Mouse (Mus musculus) liver, embryonic 11.5 days (tissue): ENCODE measurements at regions not wholly inside any gene's neighbourhood (a gene's known extent, or its start where the extent isn't known, plus 50 kb on each side); places are given as distances from the start of the nearest gene placed in this dataset.

Experiments
- ATAC-seq: fragments of 200-750 bp; cut with Nextera tagmentation; replicated peaks from 2 replicates; pipeline ENCODE4 v1.8.0; 2017; ENCODE audit warnings: moderate number of reproducible peaks, mild to moderate bottlenecking, moderate TSS enrichment, moderate library complexity; ENCODE audit not compliant: low FRiP score
- DNase-seq: peaks from one replicate; pipeline ENCODE4 v3.0.0-alpha.2; 2017; ENCODE audit warnings: low spot score
- H3K27ac ChIP-seq: fragments of 300-500 bp; sonication (generic); 2 replicates; pipeline ENCODE4 v1.5.1; 2014; ENCODE audit warnings: mild to moderate bottlenecking, low read depth, low read length, control low read depth
- H3K27me3 ChIP-seq: fragments of 300-500 bp; sonication (generic); replicated peaks from 2 replicates; pipeline ENCODE4 v1.6.1; 2014; ENCODE audit warnings: low read length, mixed read lengths; ENCODE audit not compliant: control insufficient read depth, insufficient read depth
- H3K36me3 ChIP-seq: fragments of 300-500 bp; sonication (generic); 2 replicates; pipeline ENCODE4 v1.6.1; 2014; ENCODE audit warnings: mild to moderate bottlenecking, low read length, moderate library complexity, mixed read lengths; ENCODE audit not compliant: control insufficient read depth, insufficient read depth
- H3K4me1 ChIP-seq: fragments of 300-500 bp; sonication (generic); replicated peaks from 2 replicates; pipeline ENCODE4 v1.6.1; 2014; ENCODE audit warnings: low read length, mixed read lengths; ENCODE audit not compliant: control insufficient read depth, insufficient read depth
- H3K4me2 ChIP-seq: fragments of 300-500 bp; sonication (generic); 2 replicates; pipeline ENCODE4 v1.6.1; 2014; ENCODE audit warnings: mild to moderate bottlenecking, control low read depth, moderate library complexity
- H3K4me3 ChIP-seq: fragments of 300-500 bp; sonication (generic); 2 replicates; pipeline ENCODE4 v1.5.1; 2014; ENCODE audit warnings: low read depth, low read length, control low read depth
- H3K9ac ChIP-seq: fragments of 300-500 bp; sonication (generic); 2 replicates; pipeline ENCODE4 v1.6.1; 2014; ENCODE audit warnings: low read depth, low read length, control low read depth
- H3K9me3 ChIP-seq: fragments of 300-500 bp; sonication (generic); 2 replicates; pipeline ENCODE4 v1.6.1; 2016; ENCODE audit warnings: low read length, inconsistent platforms, mixed read lengths; ENCODE audit not compliant: control insufficient read depth
- WGBS: fragments of 180-500 bp; shearing (Covaris S2); extraction: QIAGEN DNeasy Blood & Tissue Kit; methylation state at CpG from one replicate; pipeline ENCODE4 v1.1.7; 2014; 5-methylcytosine and 5-hydroxymethylcytosine counted together

- Histone ChIP-seq H3K9ac (no peak overlapping the region), H3K4me2 (no peak overlapping the region), H3K4me3 (no peak overlapping the region), H3K9me3 (no peaks in the 10 kb centered on the region), H3K4me1 (no peaks in the 10 kb centered on the region), H3K27ac (no peak overlapping the region), H3K36me3 (no peaks in the 10 kb centered on the region), H3K27me3 (no peaks in the 10 kb centered on the region)
- DNase-seq (no peak), ATAC-seq (no peak)
- WGBS, result 53% methylated on average over 8 of the region's 8 CpGs
Measured at GRCm38 (mm10) chr7:72990559-72991429, 384.5 kb upstream of the Rgma start.

- H3K27me3 ChIP-seq, result no peaks in the 10 kb centered on the region
- 75% methylated on average over 5 of the region's 5 CpGs for WGBS
- H3K9me3 ChIP-seq, result no peaks in the 10 kb centered on the region
- H3K4me3 ChIP-seq, result no peak overlapping the region
- H3K9ac ChIP-seq, result no peak overlapping the region
- no peaks in the 10 kb centered on the region for H3K36me3 ChIP-seq
- H3K4me2 ChIP-seq, result no peak overlapping the region
- ATAC-seq, result no peak
- no peak overlapping the region for H3K27ac ChIP-seq
- DNase-seq, result no peak
- H3K4me1 ChIP-seq, result no peaks in the 10 kb centered on the region
Measured at GRCm38 (mm10) chr7:72998374-72998773, 376.9 kb upstream of the Rgma start.

DNA sequence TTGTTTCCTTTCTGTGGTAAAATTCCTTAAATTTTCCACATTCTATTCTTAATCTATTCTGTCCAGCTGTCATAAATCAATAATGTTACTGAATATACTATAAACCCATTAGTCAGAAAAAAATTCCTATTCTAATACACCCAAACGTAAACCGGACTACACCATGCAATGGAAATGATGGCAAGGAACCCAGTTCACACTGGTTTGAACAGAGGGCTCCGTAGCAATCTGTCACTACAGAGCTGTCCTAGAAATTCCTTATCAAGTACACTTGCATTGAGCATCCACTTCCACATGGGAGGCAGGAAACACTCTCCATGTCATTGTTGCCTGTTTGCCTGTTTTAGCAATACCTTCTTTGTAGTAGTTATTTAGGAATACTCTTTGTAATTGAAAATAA, 356.2 kb upstream of the Rgma start:
- WGBS, result 70% methylated on average over 3 of the region's 3 CpGs
- no peak overlapping the region for H3K9ac ChIP-seq

DNA sequence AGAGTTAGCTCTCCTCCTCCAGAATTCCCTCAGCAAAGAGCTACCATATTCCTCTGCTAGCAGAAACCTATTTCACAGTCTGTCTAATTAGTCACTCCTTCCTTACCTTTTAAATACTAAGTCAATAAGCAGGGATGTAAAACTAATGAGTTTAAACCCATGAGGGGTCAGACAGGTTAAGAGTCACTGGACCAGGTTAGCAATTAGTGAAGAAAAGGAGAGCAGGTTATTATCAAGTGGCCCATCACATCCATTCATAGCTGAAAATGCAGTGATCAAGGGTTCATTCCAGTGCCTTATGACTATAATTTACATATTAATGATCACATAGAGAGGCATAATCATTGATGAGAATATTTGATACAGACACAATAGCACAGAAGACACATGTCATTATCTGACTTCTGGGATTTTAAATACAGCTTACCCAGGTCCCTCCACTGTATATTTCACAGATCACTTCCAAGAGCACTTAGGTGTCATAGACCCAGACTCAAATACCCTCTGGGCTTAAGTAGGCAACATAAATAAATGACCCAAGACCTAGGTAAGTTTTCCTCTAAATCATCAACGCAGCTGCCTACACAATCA, 355.4 kb upstream of the Rgma start:
- no peak overlapping the region for H3K9ac ChIP-seq

More for the DNA sequence above, 356.2 kb upstream of the Rgma start:
- no peak overlapping the region for H3K27ac ChIP-seq
- H3K4me3 ChIP-seq, result no peak overlapping the region
- H3K4me2 ChIP-seq, result no peak overlapping the region
- DNase-seq (no peak), ATAC-seq (no peak)
- H3K4me1 ChIP-seq, result no peaks in the 10 kb centered on the region
- H3K27me3 ChIP-seq, result no peaks in the 10 kb centered on the region
- no peaks in the 10 kb centered on the region for H3K9me3 ChIP-seq
- no peaks in the 10 kb centered on the region for H3K36me3 ChIP-seq

GRCm38 (mm10) chr7:73021786-73022185, 353.5 kb upstream of the Rgma start:
- ATAC-seq (no peak), DNase-seq (no peak)
- H3K27me3 ChIP-seq, result no peaks in the 10 kb centered on the region
- H3K27ac ChIP-seq, result no peak overlapping the region
- H3K9me3 ChIP-seq, result no peaks in the 10 kb centered on the region
- H3K4me2 ChIP-seq, result no peak overlapping the region
- H3K4me1 ChIP-seq, result no peaks in the 10 kb centered on the region
- H3K36me3 ChIP-seq, result no peaks in the 10 kb centered on the region
- WGBS, result 84% methylated on average over 2 of the region's 2 CpGs
- no peak overlapping the region for H3K9ac ChIP-seq
- no peak overlapping the region for H3K4me3 ChIP-seq

More for the DNA sequence above, 355.4 kb upstream of the Rgma start:
- Histone ChIP-seq H3K4me1 (no peaks in the 10 kb centered on the region), H3K4me3 (no peak overlapping the region), H3K27ac (no peak overlapping the region), H3K36me3 (no peaks in the 10 kb centered on the region), H3K4me2 (no peak overlapping the region), H3K27me3 (no peaks in the 10 kb centered on the region), H3K9me3 (no peaks in the 10 kb centered on the region)
- ATAC-seq (no peak), DNase-seq (no peak)
- 61% methylated on average over 1 of the region's 1 CpGs for WGBS

DNA sequence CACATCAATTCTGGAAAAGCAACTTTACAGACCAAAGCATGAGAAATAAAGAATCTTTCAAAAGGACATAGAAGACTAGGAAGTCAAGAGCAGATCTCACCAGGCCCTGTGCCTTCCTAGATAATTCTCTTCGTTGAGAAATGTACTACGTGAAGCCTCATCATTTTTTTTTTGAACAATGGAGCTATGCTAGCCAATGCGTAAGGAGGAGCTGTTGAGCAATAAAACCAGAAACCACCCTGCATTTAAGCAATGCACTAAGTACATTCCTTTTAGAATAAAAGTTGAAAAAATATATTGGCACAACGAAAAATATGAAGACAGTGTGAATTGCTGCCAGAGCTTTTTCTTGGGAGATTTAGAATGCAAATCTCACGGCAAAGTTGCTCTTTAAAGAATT, 349.7 kb upstream of the Rgma start:
- Histone ChIP-seq H3K27ac (no peak overlapping the region), H3K27me3 (no peaks in the 10 kb centered on the region)

GRCm38 (mm10) chr7:73028952-73029351, 346.4 kb upstream of the Rgma start:
- Histone ChIP-seq H3K4me2 (no peak overlapping the region), H3K4me3 (no peak overlapping the region), H3K36me3 (no peaks in the 10 kb centered on the region), H3K9ac (no peak overlapping the region), H3K4me1 (no peaks in the 10 kb centered on the region), H3K27me3 (no peaks in the 10 kb centered on the region), H3K27ac (no peak overlapping the region), H3K9me3 (no peaks in the 10 kb centered on the region)
- WGBS, result 80% methylated on average over 6 of the region's 6 CpGs
- DNase-seq (no peak), ATAC-seq (no peak)

More for the DNA sequence above, 349.7 kb upstream of the Rgma start:
- no peak overlapping the region for H3K4me3 ChIP-seq
- H3K4me2 ChIP-seq, result no peak overlapping the region
- whole genome bisulfite sequencing, result 70% methylated on average over 5 of the region's 5 CpGs
- H3K4me1 ChIP-seq, result no peaks in the 10 kb centered on the region
- no peak for DNase-seq
- H3K9ac ChIP-seq, result no peak overlapping the region
- H3K36me3 ChIP-seq, result no peaks in the 10 kb centered on the region
- no peak for ATAC-seq
- no peaks in the 10 kb centered on the region for H3K9me3 ChIP-seq

GRCm38 (mm10) chr7:73031407-73031806, 343.9 kb upstream of the Rgma start:
- H3K9me3 ChIP-seq, result no peaks in the 10 kb centered on the region
- no peak for ATAC-seq
- H3K36me3 ChIP-seq, result no peaks in the 10 kb centered on the region
- H3K27me3 ChIP-seq, result no peaks in the 10 kb centered on the region
- no peak overlapping the region for H3K27ac ChIP-seq
- H3K4me3 ChIP-seq, result no peak overlapping the region
- 66% methylated on average over 5 of the region's 5 CpGs for WGBS
- H3K4me1 ChIP-seq, result no peaks in the 10 kb centered on the region
- H3K4me2 ChIP-seq, result no peak overlapping the region
- DNase-seq, result no peak
- no peak overlapping the region for H3K9ac ChIP-seq
